Mouse (Mus musculus) A20 (cell line): ENCODE measurements around the gene Sgce.

Source experiments
- DNase-seq: peaks from one replicate; pipeline ENCODE4 v3.0.0-alpha.2; 2011; ENCODE audit warnings: low read depth, low spot score

Sgce gene

GRCm38 (mm10) chr6:4647351-4647750 lies 99.7 kb downstream of the Sgce start:
- DNase-seq = no peak

- no peak for DNase-seq
These were observed 104.9 kb downstream of the Sgce start for GRCm38 (mm10) chr6:4642068-4642467.

- no peak for DNase-seq
These were observed 112.2 kb downstream of the Sgce start for GRCm38 (mm10) chr6:4634804-4635203.

GRCm38 (mm10) chr6:4633189-4633588 lies 113.8 kb downstream of the Sgce start:
- DNase-seq = no peak

GRCm38 (mm10) chr6:4631464-4631863 lies 115.5 kb downstream of the Sgce start:
- DNase-seq = no peak
